Mouse (Mus musculus): ENCODE results near the gene Il1rl2. TPM values are rescaled to one million over a fixed set of nuclear protein-coding genes. Genes with fewer than 3 reads are reported as not detected.

Il1rl2 gene
- polyA plus RNA-seq, 1 experiment from 2014 or later: 3.2 TPM

DNA sequence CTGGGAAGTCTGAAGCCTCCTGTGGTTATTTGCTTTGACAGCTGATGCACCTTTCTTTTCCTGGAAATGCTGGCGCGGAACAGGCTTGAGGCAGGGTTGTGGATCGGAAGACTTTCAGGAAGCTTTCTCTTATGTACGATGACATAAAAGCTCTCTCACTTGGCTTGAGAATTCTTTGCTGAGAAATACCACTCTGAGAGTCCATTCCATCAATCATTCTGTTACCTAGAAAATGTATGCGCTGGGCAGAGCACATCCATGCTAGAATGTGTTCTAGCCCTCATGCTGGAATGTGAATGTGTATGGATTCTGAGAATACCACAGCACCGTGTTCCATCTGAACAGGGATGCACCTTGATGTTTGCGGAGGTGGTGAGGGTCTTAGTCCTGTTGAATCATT, 89.9 kb downstream of the Il1rl2 start:
- Histone ChIP-seq H3K36me3 (replicated peaks; ENCODE audit: control insufficient read depth, insufficient read depth, low read depth, low read length) (no peaks in the 10 kb centered on the region), H3K9ac (replicated peaks; ENCODE audit: low read length) (no peak overlapping the region), H3K4me3 (ENCODE audit: low read depth, low read length) (no peak overlapping the region), H3K9me3 (replicated peaks; ENCODE audit: control insufficient read depth, low read length) (no peaks in the 10 kb centered on the region), H3K27me3 (ENCODE audit: control insufficient read depth, insufficient read depth, low read length) (no peaks in the 10 kb centered on the region), H3K27ac (replicated peaks; ENCODE audit: low read depth, low read length) (no peak overlapping the region), H3K4me2 (ENCODE audit: low read depth, low read length) (no peak overlapping the region), H3K4me1 (ENCODE audit: control insufficient read depth, insufficient read depth, low read length) (no peaks in the 10 kb centered on the region)
- WGBS: 83% methylated on average over 7 of the region's 7 CpGs
- ATAC-seq (replicated peaks; ENCODE audit: insufficient number of reproducible peaks, low FRiP score, low TSS enrichment, low read depth) (no peak), DNase-seq (ENCODE audit: low spot score) (no peak)

- ATAC-seq (replicated peaks; ENCODE audit: insufficient number of reproducible peaks, low FRiP score, low TSS enrichment, low read depth) (no peak), DNase-seq (ENCODE audit: low spot score) (no peak)
- Histone ChIP-seq H3K27me3 (ENCODE audit: control insufficient read depth, insufficient read depth, low read length) (no peaks in the 10 kb centered on the region), H3K9me3 (replicated peaks; ENCODE audit: control insufficient read depth, low read length) (no peaks in the 10 kb centered on the region), H3K4me1 (ENCODE audit: control insufficient read depth, insufficient read depth, low read length) (no peaks in the 10 kb centered on the region), H3K36me3 (replicated peaks; ENCODE audit: control insufficient read depth, insufficient read depth, low read depth, low read length) (no peaks in the 10 kb centered on the region), H3K4me3 (ENCODE audit: low read depth, low read length) (no peak overlapping the region), H3K4me2 (ENCODE audit: low read depth, low read length) (no peak overlapping the region), H3K27ac (replicated peaks; ENCODE audit: low read depth, low read length) (no peak overlapping the region), H3K9ac (replicated peaks; ENCODE audit: low read length) (no peak overlapping the region)
- 70% methylated on average over 7 of the region's 7 CpGs for WGBS
Measured at GRCm38 (mm10) chr1:40414863-40415656, 90.7 kb downstream of the Il1rl2 start.

GRCm38 (mm10) chr1:40417034-40417433, 92.6 kb downstream of the Il1rl2 start:
- no peak for ATAC-seq (replicated peaks; ENCODE audit: insufficient number of reproducible peaks, low FRiP score, low TSS enrichment, low read depth)
- WGBS: 96% methylated on average over 2 of the region's 2 CpGs
- no peak overlapping the region for H3K9ac ChIP-seq (replicated peaks; ENCODE audit: low read length)
- no peak for DNase-seq (ENCODE audit: low spot score)
- H3K4me3 ChIP-seq (ENCODE audit: low read depth, low read length): no peak overlapping the region
- no peak overlapping the region for H3K27ac ChIP-seq (replicated peaks; ENCODE audit: low read depth, low read length)
- H3K4me2 ChIP-seq (ENCODE audit: low read depth, low read length): no peak overlapping the region
- H3K4me1 ChIP-seq (ENCODE audit: control insufficient read depth, insufficient read depth, low read length): no peaks in the 10 kb centered on the region
- no peaks in the 10 kb centered on the region for H3K36me3 ChIP-seq (replicated peaks; ENCODE audit: control insufficient read depth, insufficient read depth, low read depth, low read length)
- no peaks in the 10 kb centered on the region for H3K27me3 ChIP-seq (ENCODE audit: control insufficient read depth, insufficient read depth, low read length)
- no peaks in the 10 kb centered on the region for H3K9me3 ChIP-seq (replicated peaks; ENCODE audit: control insufficient read depth, low read length)

Other genes with a start within 250 kb of the Il1rl2 start
- gene Il1r1, start 99.5 kb upstream of the Il1rl2 start, polyA plus RNA-seq (2014; fragmentation: Nextera tagmentation; extraction: Ambion mirVana): 1.00 and 1.8 TPM in 2 replicates
- gene Il1rl1, start 105.0 kb downstream of the Il1rl2 start, polyA plus RNA-seq (2014; fragmentation: Nextera tagmentation; extraction: Ambion mirVana): 0.20 TPM in 1 of 2 replicates, not detected in the other
- gene Il18r1, start 140.9 kb downstream of the Il1rl2 start, polyA plus RNA-seq (2014; fragmentation: Nextera tagmentation; extraction: Ambion mirVana): not detected in 2 replicates
- 0.14 and 0.29 TPM in 2 replicates for gene Il18rap, start 190.8 kb downstream of the Il1rl2 start, polyA plus RNA-seq (2014; fragmentation: Nextera tagmentation; extraction: Ambion mirVana)